Mouse (Mus musculus): ENCODE measurements around the gene Rnf180. TPM values are rescaled to one million over a fixed set of nuclear protein-coding genes. Genes with fewer than 3 reads are reported as not detected.

The Rnf180 gene
- polyA plus RNA-seq, 1 experiment from 2014 or later = 3.2 TPM

DNA sequence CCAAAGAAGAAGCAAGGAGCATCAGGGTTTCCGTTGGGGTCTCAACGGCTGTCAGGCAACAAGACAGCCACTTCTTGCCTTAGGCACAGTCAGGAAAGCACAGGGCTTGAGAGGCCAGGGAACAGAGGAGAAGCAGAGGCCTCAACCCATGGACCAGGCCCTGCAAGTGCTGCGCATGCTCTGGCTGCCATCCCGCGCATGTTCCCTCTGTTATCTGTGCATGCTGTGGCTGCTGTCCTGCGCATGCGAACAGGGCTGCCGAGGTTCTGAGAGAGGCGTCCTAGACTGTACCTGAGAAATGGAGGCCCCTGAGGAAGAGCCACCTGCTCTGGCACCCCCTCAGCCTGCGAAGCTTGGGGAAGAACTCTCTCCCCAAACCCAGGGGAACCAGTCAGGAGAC, 212.8 kb downstream of the Rnf180 start, which contains the start of gene 4933425L06Rik:
Gene 4933425L06Rik, plus strand, starts transcription at position 261 of the 400 bp plus-strand sequence.
- Histone ChIP-seq H3K27ac (no peak within 1 kb of the TSS), H3K4me1 (no peaks in the 10 kb centered on the region), H3K36me3 (no peaks in the 10 kb centered on the region), H3K9me3 (no peaks in the 10 kb centered on the region), H3K27me3 (ENCODE audit: insufficient read depth, poor library complexity, severe bottlenecking) (no peaks in the 10 kb centered on the region), H3K4me3 (no peak within 1 kb of the TSS)
- WGBS = 78% methylated on average over 10 of the region's 10 CpGs
- no peak for DNase-seq (ENCODE audit: low spot score)

Other genes with a start within 250 kb of the Rnf180 start
- gene Rgs7bp, start 239.9 kb downstream of the Rnf180 start, polyA plus RNA-seq (2016; fragmentation: Nextera tagmentation; extraction: Ambion mirVana) = 2.1 and 2.8 TPM in 2 replicates
- gene 4933425L06Rik, start 212.7 kb downstream of the Rnf180 start, polyA plus RNA-seq (2016; fragmentation: Nextera tagmentation; extraction: Ambion mirVana) = not detected in 2 replicates
- gene Htr1a, start 148.8 kb upstream of the Rnf180 start, polyA plus RNA-seq (2016; fragmentation: Nextera tagmentation; extraction: Ambion mirVana) = not detected in 2 replicates